Mouse (Mus musculus): Measurements from ENCODE around the gene Selenow. TPM values are rescaled to one million over a fixed set of nuclear protein-coding genes. Genes with fewer than 3 reads are reported as not detected.

Gene Selenow
- polyA plus RNA-seq, 1 experiment = 175 TPM

DNA sequence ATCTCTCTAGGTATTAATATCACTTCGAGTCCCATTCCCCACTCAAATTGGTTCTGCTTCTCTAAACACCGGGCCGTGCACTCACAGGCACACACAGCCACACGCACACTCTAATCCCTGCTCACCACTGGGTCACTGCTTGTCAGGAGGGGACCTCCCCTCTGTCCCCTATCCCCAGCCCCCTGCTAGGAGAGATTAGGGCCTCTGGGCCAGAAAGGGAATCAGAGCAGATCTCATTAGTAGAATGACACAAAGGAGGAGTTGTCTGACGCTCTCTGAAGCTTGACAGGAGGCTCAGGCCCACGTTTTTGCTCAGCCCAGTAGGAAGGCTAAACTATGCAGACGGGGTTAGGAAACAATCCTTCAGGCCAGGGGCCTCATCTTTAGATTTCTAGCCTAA, 40.8 kb downstream of the Selenow start:
- TF ChIP-seq CTCF (IDR thresholded peaks at IDR 0.05; ENCODE audit: control insufficient read depth, insufficient read depth, low read length) (no peak), POLR2A (IDR thresholded peaks at IDR 0.05; ENCODE audit: borderline replicate concordance, control insufficient read depth, low read depth, low read length) (no peak)
- H3K4me1 ChIP-seq (ENCODE audit: control insufficient read depth, insufficient read depth, low read length) = no peaks in the 10 kb centered on the region
- 34% methylated on average over 7 of the region's 7 CpGs for WGBS
- H3K4me3 ChIP-seq (replicated peaks; ENCODE audit: control insufficient read depth, low read depth, low read length) = no peak overlapping the region
- H3K27ac ChIP-seq (ENCODE audit: control insufficient read depth, insufficient read depth, low read depth, low read length, poor library complexity) = no peak overlapping the region

DNA sequence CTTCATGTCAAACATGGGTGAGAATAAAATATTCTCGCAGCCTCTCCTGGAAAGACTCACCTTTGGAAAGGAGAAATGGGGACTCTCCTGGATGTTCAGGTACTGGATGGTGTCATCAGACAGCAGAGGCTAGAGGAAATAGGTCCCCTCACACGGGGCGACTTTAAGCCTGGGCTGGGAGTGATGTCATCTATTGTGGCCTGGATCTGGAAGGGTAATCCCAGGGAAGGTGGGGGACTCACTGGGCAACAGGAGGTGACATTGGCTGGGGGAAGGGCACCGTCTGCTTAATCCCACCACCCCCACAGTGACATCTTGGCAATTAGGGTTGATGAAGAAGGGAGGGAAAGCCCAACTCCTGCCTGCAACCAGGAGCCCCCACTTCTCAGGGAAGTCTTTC, 42.4 kb downstream of the Selenow start, which contains the start of gene Crx:
Crx (minus strand) TSS at position 213 of the 400 bp plus-strand sequence.
- TF ChIP-seq CTCF (IDR thresholded peaks at IDR 0.05; ENCODE audit: control insufficient read depth, insufficient read depth, low read length) = no peak
- TF ChIP-seq POLR2A (IDR thresholded peaks at IDR 0.05; ENCODE audit: borderline replicate concordance, control insufficient read depth, low read depth, low read length) = no peak
- no peak within 1 kb of the TSS for H3K4me3 ChIP-seq (replicated peaks; ENCODE audit: control insufficient read depth, low read depth, low read length)
- 43% methylated on average over 4 of the region's 4 CpGs for WGBS

More for the DNA sequence above, 42.4 kb downstream of the Selenow start, which contains the start of gene Crx:
- H3K4me1 ChIP-seq (ENCODE audit: control insufficient read depth, insufficient read depth, low read length) = no peaks in the 10 kb centered on the region
- no peak within 1 kb of the TSS for H3K27ac ChIP-seq (ENCODE audit: control insufficient read depth, insufficient read depth, low read depth, low read length, poor library complexity)

Other genes with a start within 250 kb of the Selenow start
- gene Obox5, start 172.3 kb downstream of the Selenow start, polyA plus RNA-seq (2011; ENCODE audit: insufficient read depth, insufficient read length, low replicate concordance, missing spikeins) = not detected in 2 replicates
- not detected in 2 replicates for gene Obox6, start 82.7 kb downstream of the Selenow start, polyA plus RNA-seq (2011; ENCODE audit: insufficient read depth, insufficient read length, low replicate concordance, missing spikeins)
- not detected in 2 replicates for gene Crx, start 42.4 kb downstream of the Selenow start, polyA plus RNA-seq (2011; ENCODE audit: insufficient read depth, insufficient read length, low replicate concordance, missing spikeins)
- 1.4 TPM in 1 of 2 replicates, not detected in the other for gene Crxos, start 39.8 kb downstream of the Selenow start, polyA plus RNA-seq (2011; ENCODE audit: insufficient read depth, insufficient read length, low replicate concordance, missing spikeins)
- gene Nop53, start 23.7 kb upstream of the Selenow start, polyA plus RNA-seq (2011; ENCODE audit: insufficient read depth, insufficient read length, low replicate concordance, missing spikeins) = 96.9 and 171 TPM in 2 replicates
- 4.9 and 7.8 TPM in 2 replicates for gene Ehd2, start 45.2 kb upstream of the Selenow start, polyA plus RNA-seq (2011; ENCODE audit: insufficient read depth, insufficient read length, low replicate concordance, missing spikeins)
- 16.7 and 27.9 TPM in 2 replicates for gene Bicra, start 125.5 kb upstream of the Selenow start, polyA plus RNA-seq (2011; ENCODE audit: insufficient read depth, insufficient read length, low replicate concordance, missing spikeins)
- not detected in 2 replicates for gene Zfp541, start 139.4 kb upstream of the Selenow start, polyA plus RNA-seq (2011; ENCODE audit: insufficient read depth, insufficient read length, low replicate concordance, missing spikeins)
- 90.4 and 126 TPM in 2 replicates for gene Napa, start 176.1 kb upstream of the Selenow start, polyA plus RNA-seq (2011; ENCODE audit: insufficient read depth, insufficient read length, low replicate concordance, missing spikeins)
- 7.5 and 10.5 TPM in 2 replicates for gene Kptn, start 197.5 kb upstream of the Selenow start, polyA plus RNA-seq (2011; ENCODE audit: insufficient read depth, insufficient read length, low replicate concordance, missing spikeins)
- gene Slc8a2, start 207.4 kb upstream of the Selenow start, polyA plus RNA-seq (2011; ENCODE audit: insufficient read depth, insufficient read length, low replicate concordance, missing spikeins) = not detected in 2 replicates